Mouse (Mus musculus): ENCODE results near the gene H2-Eb2.

DNA sequence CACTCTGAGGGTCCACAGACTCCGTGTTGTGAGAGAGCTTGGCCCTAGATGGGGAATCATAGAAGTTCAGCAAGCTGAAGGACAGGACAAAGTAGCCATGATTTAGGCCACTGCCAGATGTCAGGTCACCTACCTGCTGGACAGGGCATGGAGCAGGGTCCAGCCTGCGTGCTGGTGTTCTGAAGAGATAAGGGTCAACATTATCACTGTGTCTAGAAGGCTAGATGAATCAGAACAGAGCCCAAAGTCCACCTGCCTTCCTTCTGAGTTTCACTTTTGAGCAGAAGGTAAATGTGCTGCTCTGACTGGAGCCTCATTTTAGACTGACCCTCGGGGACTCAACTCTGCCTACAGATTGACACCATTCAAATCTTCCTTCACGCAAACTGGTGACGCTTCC is 29.1 kb downstream of the H2-Eb2 start, which contains the start of gene Btnl2:
- no peak for TF ChIP-seq CTCF (IDR thresholded peaks at IDR 0.05; ENCODE audit: insufficient read depth, low read depth, low read length)
- TF ChIP-seq POLR2A (IDR thresholded peaks at IDR 0.05; ENCODE audit: insufficient read depth, low read depth, low read length) = no peak

Measured in olfactory bulb, adult 2 months (tissue).